Mouse (Mus musculus) spleen, embryonic (tissue): ENCODE measurements around the gene Mpi.

Experiments
- CTCF ChIA-PET: fragments of 350-600 bp; sonication (Branson Sonifier 250); formaldehyde crosslinking; loops from one replicate; lab custom pipeline; 2022; lab: Charles Lee

Mpi gene

DNA sequence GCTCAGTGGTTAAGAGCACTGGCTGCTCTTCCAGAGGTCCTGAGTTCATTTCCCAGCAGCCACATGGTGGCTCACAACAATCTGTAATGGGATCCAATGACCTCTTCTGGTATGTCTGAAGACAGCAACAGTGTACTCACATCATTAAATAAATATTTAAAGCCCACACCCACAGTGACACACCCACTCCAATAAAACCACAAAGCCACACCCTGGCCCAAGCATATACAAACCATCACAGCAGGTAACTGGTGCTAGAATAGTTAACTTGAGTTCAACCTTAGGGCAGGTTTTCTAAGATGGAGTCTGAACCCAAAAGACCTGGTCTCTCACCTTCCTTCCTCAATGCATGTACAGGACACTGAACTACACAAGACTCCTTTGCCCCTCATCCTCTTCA lies 57.6 kb downstream of the Mpi start:
- CTCF ChIA-PET, result no interaction called here
